Mouse (Mus musculus): ENCODE results near the gene Cacna1c.
A peak's percentile ranks its signal among the peaks of the same experiment; 100 is the strongest.

Cacna1c gene

GRCm38 (mm10) chr6:118753787-118754186, 442.4 kb downstream of the Cacna1c start:
- no peak for DNase-seq (ENCODE audit: extremely low spot score)

GRCm38 (mm10) chr6:118753064-118753463, 443.2 kb downstream of the Cacna1c start:
- no peak for DNase-seq (ENCODE audit: extremely low spot score)

- DNase-seq (ENCODE audit: extremely low spot score), result no peak
Observed at GRCm38 (mm10) chr6:118749285-118749684, 446.9 kb downstream of the Cacna1c start.

- DNase-seq (ENCODE audit: extremely low spot score), result no peak
Observed at GRCm38 (mm10) chr6:118742701-118743100, 453.5 kb downstream of the Cacna1c start.

GRCm38 (mm10) chr6:118741841-118742240, 454.4 kb downstream of the Cacna1c start:
- no peak for DNase-seq (ENCODE audit: extremely low spot score)

GRCm38 (mm10) chr6:118739961-118740599, 456.1 kb downstream of the Cacna1c start:
- no peak for DNase-seq (ENCODE audit: extremely low spot score)

- no peak for DNase-seq (ENCODE audit: extremely low spot score)
Observed at GRCm38 (mm10) chr6:118739344-118739743, 456.9 kb downstream of the Cacna1c start.

- DNase-seq (ENCODE audit: extremely low spot score), result no peak
Observed at GRCm38 (mm10) chr6:118738656-118739055, 457.6 kb downstream of the Cacna1c start.

GRCm38 (mm10) chr6:118737078-118737477, 459.1 kb downstream of the Cacna1c start:
- no peak for DNase-seq (ENCODE audit: extremely low spot score)

- no peak for DNase-seq (ENCODE audit: extremely low spot score)
Observed at GRCm38 (mm10) chr6:118736491-118736890, 459.7 kb downstream of the Cacna1c start.

GRCm38 (mm10) chr6:118735145-118735544, 461.1 kb downstream of the Cacna1c start:
- DNase-seq (ENCODE audit: extremely low spot score), result no peak

- no peak for DNase-seq (ENCODE audit: extremely low spot score)
Observed at GRCm38 (mm10) chr6:118731937-118732336, 464.3 kb downstream of the Cacna1c start.

GRCm38 (mm10) chr6:118724908-118725307, 471.3 kb downstream of the Cacna1c start:
- DNase-seq (ENCODE audit: extremely low spot score), result no peak

GRCm38 (mm10) chr6:118724388-118724787, 471.8 kb downstream of the Cacna1c start:
- no peak for DNase-seq (ENCODE audit: extremely low spot score)

GRCm38 (mm10) chr6:118722336-118722735, 473.9 kb downstream of the Cacna1c start:
- DNase-seq (ENCODE audit: extremely low spot score), result no peak

- no peak for DNase-seq (ENCODE audit: extremely low spot score)
Observed at GRCm38 (mm10) chr6:118719486-118719885, 476.7 kb downstream of the Cacna1c start.

- no peak for DNase-seq (ENCODE audit: extremely low spot score)
Observed at GRCm38 (mm10) chr6:118713286-118713685, 482.9 kb downstream of the Cacna1c start.

GRCm38 (mm10) chr6:118711677-118712322, 484.4 kb downstream of the Cacna1c start:
- no peak for DNase-seq (ENCODE audit: extremely low spot score)

- no peak for DNase-seq (ENCODE audit: extremely low spot score)
Observed at GRCm38 (mm10) chr6:118707066-118707465, 489.2 kb downstream of the Cacna1c start.

- no peak for DNase-seq (ENCODE audit: extremely low spot score)
Observed at GRCm38 (mm10) chr6:118705840-118706239, 490.4 kb downstream of the Cacna1c start.

- no peak for DNase-seq (ENCODE audit: extremely low spot score)
Observed at GRCm38 (mm10) chr6:118694626-118695025, 501.6 kb downstream of the Cacna1c start.

GRCm38 (mm10) chr6:118689447-118689846, 506.8 kb downstream of the Cacna1c start:
- no peak for DNase-seq (ENCODE audit: extremely low spot score)

GRCm38 (mm10) chr6:118688856-118689255, 507.4 kb downstream of the Cacna1c start:
- DNase-seq (ENCODE audit: extremely low spot score), result no peak

- DNase-seq (ENCODE audit: extremely low spot score), result peak; percentile 11
Observed at GRCm38 (mm10) chr6:118680814-118681213, 515.4 kb downstream of the Cacna1c start.
